Mouse (Mus musculus) thymus, adult 2 months (tissue): ENCODE data around the gene Ddx10. TPM values are rescaled to one million over a fixed set of nuclear protein-coding genes. Genes with fewer than 3 reads are reported as not detected.
A peak's percentile ranks its signal among the peaks of the same experiment; 100 is the strongest.

Experiments used
- DNase-seq: peaks from one replicate; pipeline ENCODE4 v3.0.0; 2021
- H3K27ac ChIP-seq: fragments of 200-500 bp; 2 replicates; pipeline ENCODE4 v1.5.1; 2012; ENCODE audit warnings: low read length, control low read depth; ENCODE audit not compliant: control insufficient read depth, insufficient read depth
- H3K27me3 ChIP-seq: fragments of 200-500 bp; 2 replicates; pipeline ENCODE4 v1.6.1; 2012; ENCODE audit warnings: mild to moderate bottlenecking, low read length, moderate library complexity, mixed read lengths; ENCODE audit not compliant: control insufficient read depth, insufficient read depth
- H3K36me3 ChIP-seq: fragments of 200-500 bp; 2 replicates; pipeline ENCODE4 v1.6.1; 2012; ENCODE audit warnings: mild to moderate bottlenecking, low read length, moderate library complexity; ENCODE audit not compliant: control insufficient read depth, insufficient read depth
- H3K4me1 ChIP-seq: fragments of 200-500 bp; replicated peaks from 2 replicates; pipeline ENCODE4 v1.6.1; 2012; ENCODE audit warnings: low read length; ENCODE audit not compliant: control insufficient read depth, insufficient read depth
- H3K4me3 ChIP-seq: fragments of 200-500 bp; 2 replicates; pipeline ENCODE4 v1.5.1; 2012; ENCODE audit warnings: mild to moderate bottlenecking, low read length, control low read depth, moderate library complexity; ENCODE audit not compliant: control insufficient read depth, insufficient read depth
- CTCF ChIP-seq: fragments of 200-500 bp; IDR thresholded peaks from 2 replicates; pipeline ENCODE4 v1.5.1; 2012; ENCODE audit warnings: mild to moderate bottlenecking, control low read depth, low read length, moderate library complexity, borderline replicate concordance; ENCODE audit not compliant: control insufficient read depth, poor library complexity, insufficient read depth; ENCODE audit errors: extremely low read depth
- POLR2A ChIP-seq: fragments of 200-500 bp; IDR thresholded peaks from 2 replicates; pipeline ENCODE4 v1.6.1; 2012; ENCODE audit warnings: mild to moderate bottlenecking, low read length, control low read depth, moderate library complexity; ENCODE audit not compliant: control insufficient read depth, poor library complexity, insufficient read depth; ENCODE audit errors: extremely low read depth
- WGBS: fragments of 180-500 bp; shearing (Covaris S2); methylation state at CpG from one replicate; pipeline ENCODE4 v1.1.7; 2018; 5-methylcytosine and 5-hydroxymethylcytosine counted together
- polyA plus RNA-seq: library from polyadenylated mRNA; depleted of rRNA; stranded (reverse); fragments of >200 nt; gene quantifications from 2 replicates; pipeline ENCODE4 v1.2.3, GENCODE M21; 2012

The Ddx10 gene
- polyA plus RNA-seq, 1 experiment, result 3.7 TPM

- Histone ChIP-seq H3K4me3 (no peak overlapping the region), H3K27me3 (no peaks in the 10 kb centered on the region), H3K36me3 (no peaks in the 10 kb centered on the region), H3K4me1 (no peaks in the 10 kb centered on the region), H3K27ac (no peak overlapping the region)
- DNase-seq, result no peak
- WGBS, result 74% methylated on average over 3 of the region's 3 CpGs
- no peak for TF ChIP-seq POLR2A
- TF ChIP-seq CTCF, result no peak
These were observed 9.9 kb upstream of the Ddx10 start for GRCm38 (mm10) chr9:53257772-53258171.

DNA sequence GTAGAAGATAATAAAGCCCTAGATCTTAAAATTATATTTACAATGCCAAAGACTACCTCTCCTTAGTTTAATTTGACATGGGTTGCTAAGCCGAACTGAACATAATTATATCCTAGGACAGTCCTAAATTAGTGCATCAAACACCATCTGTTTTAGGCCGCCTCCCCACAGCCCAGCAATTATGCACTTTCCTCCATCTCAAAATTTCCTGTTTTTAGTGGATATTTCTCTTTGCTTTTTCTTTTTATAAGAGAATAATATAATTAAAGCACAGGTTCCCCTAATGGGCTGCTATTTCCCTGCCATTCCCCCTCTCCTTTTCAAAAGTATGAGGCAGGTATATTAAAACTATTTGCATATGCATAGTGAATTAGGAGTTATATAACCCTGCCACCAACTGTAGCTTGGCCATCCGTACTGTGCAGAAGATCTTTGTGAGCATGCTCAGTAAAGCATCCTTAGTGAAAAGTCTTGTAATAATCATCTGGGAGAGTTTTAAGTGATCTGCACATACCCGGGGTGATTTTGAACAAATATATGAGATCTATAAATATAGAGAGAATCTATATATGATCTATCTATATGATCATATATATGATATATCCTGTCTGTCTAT, 8.9 kb upstream of the Ddx10 start:
- DNase-seq, result no peak
- Histone ChIP-seq H3K4me3 (no peak overlapping the region), H3K36me3 (no peaks in the 10 kb centered on the region), H3K27me3 (no peaks in the 10 kb centered on the region), H3K27ac (no peak overlapping the region), H3K4me1 (no peaks in the 10 kb centered on the region)
- 88% methylated on average over 4 of the region's 4 CpGs for WGBS
- TF ChIP-seq CTCF (no peak), POLR2A (no peak)

DNA sequence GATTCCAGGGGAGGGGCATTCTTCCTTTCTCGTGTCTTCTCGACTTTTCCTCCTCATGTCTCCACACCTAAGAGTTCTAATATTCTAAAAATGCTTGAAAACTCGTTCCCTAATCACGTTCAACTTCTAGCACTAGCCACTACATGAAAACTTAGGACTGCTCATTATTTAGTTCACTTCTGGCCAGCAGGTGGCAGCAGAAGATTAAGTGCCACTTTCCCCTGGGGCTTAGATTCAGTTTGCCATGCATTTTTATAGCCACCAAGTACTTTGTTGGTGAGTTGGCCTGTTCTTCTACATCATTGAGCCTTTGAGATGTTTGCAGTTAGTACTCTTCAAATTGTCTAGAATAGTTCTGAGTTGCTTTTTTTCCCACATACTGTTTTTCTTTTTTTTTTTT, 6.5 kb upstream of the Ddx10 start:
- H3K27me3 ChIP-seq, result no peaks in the 10 kb centered on the region
- TF ChIP-seq CTCF, result no peak
- no peak for TF ChIP-seq POLR2A
- H3K27ac ChIP-seq, result no peak overlapping the region
- 4% methylated on average over 4 of the region's 4 CpGs for WGBS
- no peaks in the 10 kb centered on the region for H3K36me3 ChIP-seq
- H3K4me1 ChIP-seq, result no peaks in the 10 kb centered on the region
- peak; percentile 75 for DNase-seq
- no peak overlapping the region for H3K4me3 ChIP-seq

DNA sequence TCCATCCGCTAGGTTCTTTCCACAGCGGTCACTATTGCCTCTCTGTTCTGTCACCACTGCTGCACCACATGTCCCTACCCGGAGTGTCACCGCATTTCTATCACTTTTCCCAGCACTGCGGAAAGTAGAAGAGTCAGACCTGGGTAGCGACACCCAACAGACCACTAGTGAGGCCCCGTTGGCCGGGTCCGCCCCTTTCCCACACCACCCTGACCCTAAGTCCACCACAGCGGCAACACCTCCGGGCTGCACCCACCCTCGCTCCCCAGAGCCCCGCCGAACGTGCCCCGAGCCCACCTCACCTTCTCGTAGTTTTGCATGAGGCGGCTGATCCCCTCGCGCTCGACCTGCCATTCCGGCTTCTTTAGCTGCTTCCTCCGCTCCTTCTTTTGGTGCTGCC, 337 bp downstream of the Ddx10 start:
- TF ChIP-seq CTCF, result no peak
- no peak for TF ChIP-seq POLR2A
- no peak overlapping the region for H3K27ac ChIP-seq

GRCm38 (mm10) chr9:53218181-53218580, 29.7 kb downstream of the Ddx10 start:
- no peak for TF ChIP-seq CTCF
- no peak for TF ChIP-seq POLR2A
- Histone ChIP-seq H3K36me3 (peaks cover 7% of the 10 kb centered on the region), H3K4me1 (no peaks in the 10 kb centered on the region), H3K4me3 (no peak overlapping the region), H3K27ac (no peak overlapping the region), H3K27me3 (no peaks in the 10 kb centered on the region)
- DNase-seq, result no peak
- WGBS, result 98% methylated on average over 2 of the region's 2 CpGs

More for the DNA sequence above, 337 bp downstream of the Ddx10 start:
- Histone ChIP-seq H3K4me3 (peak overlapping the region; percentile 71), H3K4me1 (peaks cover 4% of the 10 kb centered on the region), H3K27me3 (no peaks in the 10 kb centered on the region), H3K36me3 (no peaks in the 10 kb centered on the region)
- 2% methylated on average over 23 of the region's 23 CpGs for WGBS
- DNase-seq, result no peak

DNA sequence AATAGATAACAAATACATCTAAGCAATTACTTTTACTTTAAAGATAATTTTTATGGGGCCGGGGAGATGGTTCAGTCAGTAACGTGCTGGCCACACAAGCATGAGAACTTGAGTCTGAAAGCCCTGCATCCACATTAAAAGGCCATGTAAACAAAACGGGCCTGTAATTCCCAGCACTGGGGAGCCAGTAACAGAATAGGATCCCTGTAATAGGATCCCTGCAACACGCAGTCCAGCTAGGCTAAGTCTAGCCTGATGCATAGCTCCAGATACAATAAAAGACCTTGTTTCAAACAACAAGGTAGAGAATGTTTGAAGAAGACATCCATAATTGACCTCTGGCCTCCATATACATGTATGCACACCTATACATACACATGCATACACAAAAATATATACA, 39.6 kb downstream of the Ddx10 start:
- DNase-seq, result no peak
- no peak overlapping the region for H3K27ac ChIP-seq
- TF ChIP-seq CTCF (no peak), POLR2A (no peak)
- H3K4me3 ChIP-seq, result no peak overlapping the region
- 94% methylated on average over 4 of the region's 4 CpGs for WGBS
- peaks cover 5% of the 10 kb centered on the region for H3K36me3 ChIP-seq
- no peaks in the 10 kb centered on the region for H3K4me1 ChIP-seq
- H3K27me3 ChIP-seq, result no peaks in the 10 kb centered on the region

DNA sequence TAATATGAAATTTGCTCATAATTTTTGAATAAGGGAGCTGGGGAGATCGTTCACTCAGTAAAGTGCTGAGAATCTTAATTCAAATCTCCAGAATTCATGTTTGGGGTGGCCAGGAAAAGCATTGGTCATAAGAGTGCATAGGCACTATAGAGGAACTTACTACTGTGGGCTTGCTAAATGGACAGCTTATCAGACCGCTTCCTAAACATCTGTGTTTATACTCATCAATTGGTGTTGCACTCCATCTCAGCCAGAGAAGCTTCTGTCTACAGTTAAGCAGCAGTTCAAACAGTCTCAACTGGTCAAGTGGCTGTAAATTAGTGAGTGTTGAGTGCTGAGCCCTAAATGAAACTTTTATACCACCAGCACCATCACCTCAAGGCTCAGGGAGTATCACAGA, 73.3 kb downstream of the Ddx10 start:
- H3K4me3 ChIP-seq, result no peak overlapping the region
- no peaks in the 10 kb centered on the region for H3K27me3 ChIP-seq
- 90% methylated on average over 2 of the region's 2 CpGs for WGBS
- H3K27ac ChIP-seq, result no peak overlapping the region
- H3K36me3 ChIP-seq, result no peaks in the 10 kb centered on the region
- no peak for DNase-seq
- TF ChIP-seq POLR2A, result no peak
- no peak for TF ChIP-seq CTCF
- H3K4me1 ChIP-seq, result no peaks in the 10 kb centered on the region
